Mouse (Mus musculus) 3134 (cell line): ENCODE measurements around the gene Zfp442.
"Not testable (repeated sequence)": the region's sequence is repeated elsewhere in the genome, so short reads cannot be mapped to it uniquely, and the experiment has no call there.

Experiments
- DNase-seq: peaks from one replicate; pipeline ENCODE4 v3.0.0-alpha.2; 2011; ENCODE audit warnings: low spot score; ENCODE audit not compliant: insufficient read length; ENCODE audit errors: extremely low read depth

Zfp442 gene

GRCm38 (mm10) chr2:150451180-150451919 lies at the start of gene Zfp442:
TSS of gene Zfp442 (minus strand) at chr2:150451486.
- peak; percentile 77 for DNase-seq

GRCm38 (mm10) chr2:150500124-150500973 lies 49.1 kb upstream of the Zfp442 start:
- DNase-seq: not testable (repeated sequence)

GRCm38 (mm10) chr2:150493031-150493430 lies 41.7 kb upstream of the Zfp442 start:
- no peak for DNase-seq

GRCm38 (mm10) chr2:150484939-150485778 lies 33.9 kb upstream of the Zfp442 start, which contains the start of gene Zfp345:
TSS of gene Zfp345 (minus strand) at chr2:150485091.
- DNase-seq: peak; percentile 61

GRCm38 (mm10) chr2:150439084-150439483 lies 12.2 kb downstream of the Zfp442 start:
- DNase-seq: peak; percentile 38

GRCm38 (mm10) chr2:150412146-150412545 lies 39.1 kb downstream of the Zfp442 start:
- not testable (repeated sequence) for DNase-seq

GRCm38 (mm10) chr2:150390198-150390597 lies 61.1 kb downstream of the Zfp442 start:
- DNase-seq: no peak

GRCm38 (mm10) chr2:150385553-150386106 lies 65.7 kb downstream of the Zfp442 start:
- DNase-seq: not testable (repeated sequence)

GRCm38 (mm10) chr2:150362878-150363229 lies 88.4 kb downstream of the Zfp442 start:
- peak; percentile 66 for DNase-seq

- DNase-seq: peak; percentile 83
Observed at GRCm38 (mm10) chr2:150362113-150362877, 89.0 kb downstream of the Zfp442 start, which contains the start of gene 3300002I08Rik. TSS of gene 3300002I08Rik (minus strand) at chr2:150362765.
